Mouse (Mus musculus) C2C12 (cell line): ENCODE results near the gene Sertad1.

Experiments
- CTCF ChIP-seq: IDR thresholded peaks from one replicate; pipeline ENCODE4 v1.5.1; 2011; ENCODE audit not compliant: control insufficient read depth, insufficient read depth, insufficient read length
- FOSL1 ChIP-seq: IDR thresholded peaks from one replicate; pipeline ENCODE4 v1.8.0; 2011; ENCODE audit warnings: mild to moderate bottlenecking, low read length; ENCODE audit not compliant: poor library complexity, insufficient read depth, severe bottlenecking
- MAX ChIP-seq: IDR thresholded peaks from one replicate; pipeline ENCODE4 v1.6.1; 2011; ENCODE audit warnings: mild to moderate bottlenecking, control low read depth
- MYOD1 ChIP-seq: IDR thresholded peaks from one replicate; pipeline ENCODE4 v1.6.1; 2011; ENCODE audit warnings: low read depth; ENCODE audit not compliant: control insufficient read depth, insufficient read length
- USF1 ChIP-seq: IDR thresholded peaks from one replicate; pipeline ENCODE4 v1.6.1; 2011; ENCODE audit warnings: low read depth, mild to moderate bottlenecking, control low read depth, moderate library complexity

DNA sequence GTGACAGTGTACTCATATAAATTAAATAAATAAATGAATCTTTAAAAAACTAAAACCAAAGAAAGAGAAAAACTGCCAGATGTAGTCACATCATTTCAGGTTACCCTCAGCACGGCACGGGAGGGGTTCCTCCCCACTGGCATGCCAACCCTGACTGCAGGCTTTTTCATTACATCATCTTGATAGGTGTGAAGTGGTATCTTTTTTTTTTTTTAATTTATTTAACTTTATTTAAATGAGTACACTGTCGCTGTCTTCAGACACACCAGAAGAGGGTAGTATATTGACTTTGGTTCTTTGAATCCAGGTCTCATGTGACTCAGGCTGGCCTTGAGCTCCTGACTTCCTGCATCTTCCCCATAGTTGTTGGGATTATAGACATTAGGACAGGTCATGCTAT is 31.4 kb upstream of the Sertad1 start:
- TF ChIP-seq MAX (no peak), CTCF (no peak), MYOD1 (no peak), FOSL1 (no peak), USF1 (no peak)
